Mouse (Mus musculus) intestine, embryonic 15.5 days (tissue): ENCODE measurements at regions not wholly inside any gene's neighbourhood (a gene's known extent, or its start where the extent isn't known, plus 50 kb on each side); places are given as distances from the start of the nearest gene placed in this dataset.
A peak's percentile ranks its signal among the peaks of the same experiment; 100 is the strongest.

Experiments used
- ATAC-seq: fragments of 200-750 bp; cut with Nextera tagmentation; 2 replicates; pipeline ENCODE4 v1.8.0; 2017; ENCODE audit warnings: moderate TSS enrichment, moderate library complexity
- H3K27ac ChIP-seq: fragments of 300-500 bp; sonication (generic); 2 replicates; pipeline ENCODE4 v1.5.1; 2015; ENCODE audit warnings: mild to moderate bottlenecking, inconsistent platforms
- H3K27me3 ChIP-seq: fragments of 300-500 bp; sonication (generic); replicated peaks from 2 replicates; pipeline ENCODE4 v1.6.1; 2015; ENCODE audit warnings: inconsistent platforms
- H3K36me3 ChIP-seq: fragments of 300-500 bp; sonication (generic); 2 replicates; pipeline ENCODE4 v1.6.1; 2015; ENCODE audit warnings: inconsistent platforms
- H3K4me1 ChIP-seq: fragments of 300-500 bp; sonication (generic); replicated peaks from 2 replicates; pipeline ENCODE4 v1.6.1; 2015; ENCODE audit warnings: inconsistent platforms
- H3K4me2 ChIP-seq: fragments of 300-500 bp; sonication (generic); replicated peaks from 2 replicates; pipeline ENCODE4 v1.6.1; 2015; ENCODE audit warnings: mild to moderate bottlenecking, inconsistent platforms
- H3K4me3 ChIP-seq: fragments of 300-500 bp; sonication (generic); replicated peaks from 2 replicates; pipeline ENCODE4 v1.5.1; 2015; ENCODE audit warnings: inconsistent platforms
- H3K9ac ChIP-seq: fragments of 300-500 bp; sonication (generic); 2 replicates; pipeline ENCODE4 v1.6.1; 2015; ENCODE audit warnings: inconsistent platforms
- H3K9me3 ChIP-seq: fragments of 300-500 bp; sonication (generic); 2 replicates; pipeline ENCODE4 v1.6.1; 2016; ENCODE audit warnings: inconsistent platforms
- WGBS: fragments of 180-500 bp; shearing (Covaris S2); methylation state at CpG from one replicate; pipeline ENCODE4 v1.1.7; 2015; 5-methylcytosine and 5-hydroxymethylcytosine counted together

GRCm38 (mm10) chr4:10155705-10156390 is 718.5 kb upstream of the 2610301B20Rik start:
- Histone ChIP-seq H3K27me3 (no peaks in the 10 kb centered on the region), H3K36me3 (no peaks in the 10 kb centered on the region), H3K4me1 (no peaks in the 10 kb centered on the region), H3K9ac (no peak overlapping the region), H3K4me3 (no peak overlapping the region), H3K4me2 (no peak overlapping the region), H3K9me3 (no peaks in the 10 kb centered on the region), H3K27ac (no peak overlapping the region)
- whole genome bisulfite sequencing, result 95% methylated on average over 5 of the region's 5 CpGs
- ATAC-seq, result no peak

GRCm38 (mm10) chr4:10189896-10190295 is 684.4 kb upstream of the 2610301B20Rik start:
- no peaks in the 10 kb centered on the region for H3K27me3 ChIP-seq
- ATAC-seq, result no peak
- H3K4me3 ChIP-seq, result no peak overlapping the region
- H3K4me1 ChIP-seq, result no peaks in the 10 kb centered on the region
- 66% methylated on average over 3 of the region's 3 CpGs for WGBS
- H3K36me3 ChIP-seq, result no peaks in the 10 kb centered on the region
- no peaks in the 10 kb centered on the region for H3K9me3 ChIP-seq
- H3K9ac ChIP-seq, result no peak overlapping the region
- no peak overlapping the region for H3K27ac ChIP-seq
- no peak overlapping the region for H3K4me2 ChIP-seq

- no peak overlapping the region for H3K9ac ChIP-seq
- H3K27me3 ChIP-seq, result no peaks in the 10 kb centered on the region
- peak; percentile 59; the same call in 1 of the 2 replicates for ATAC-seq
- WGBS, result 92% methylated on average over 1 of the region's 1 CpGs
- H3K4me1 ChIP-seq, result no peaks in the 10 kb centered on the region
- no peak overlapping the region for H3K4me3 ChIP-seq
- no peak overlapping the region for H3K27ac ChIP-seq
- H3K9me3 ChIP-seq, result no peaks in the 10 kb centered on the region
- H3K36me3 ChIP-seq, result no peaks in the 10 kb centered on the region
- no peak overlapping the region for H3K4me2 ChIP-seq
Observed at GRCm38 (mm10) chr4:10197245-10197943, 676.9 kb upstream of the 2610301B20Rik start.

- no peak overlapping the region for H3K9ac ChIP-seq
- WGBS, result 33% methylated on average over 3 of the region's 3 CpGs
- ATAC-seq, result no peak
Observed at GRCm38 (mm10) chr4:10201835-10202234, 672.5 kb upstream of the 2610301B20Rik start.

GRCm38 (mm10) chr4:10204224-10204623 is 670.1 kb upstream of the 2610301B20Rik start:
- ATAC-seq, result no peak
- 94% methylated on average over 1 of the region's 1 CpGs for WGBS
- H3K36me3 ChIP-seq, result no peaks in the 10 kb centered on the region

More at GRCm38 (mm10) chr4:10201835-10202234, 672.5 kb upstream of the 2610301B20Rik start:
- Histone ChIP-seq H3K27ac (no peak overlapping the region), H3K9me3 (no peaks in the 10 kb centered on the region), H3K4me3 (no peak overlapping the region), H3K27me3 (no peaks in the 10 kb centered on the region), H3K4me2 (no peak overlapping the region), H3K4me1 (no peaks in the 10 kb centered on the region), H3K36me3 (no peaks in the 10 kb centered on the region)

GRCm38 (mm10) chr4:10209324-10209923 is 664.9 kb upstream of the 2610301B20Rik start:
- no peak for ATAC-seq
- H3K4me1 ChIP-seq, result no peaks in the 10 kb centered on the region
- no peaks in the 10 kb centered on the region for H3K9me3 ChIP-seq
- no peak overlapping the region for H3K4me3 ChIP-seq
- WGBS, result 47% methylated on average over 4 of the region's 4 CpGs
- no peaks in the 10 kb centered on the region for H3K36me3 ChIP-seq
- no peak overlapping the region for H3K9ac ChIP-seq
- no peaks in the 10 kb centered on the region for H3K27me3 ChIP-seq
- H3K4me2 ChIP-seq, result no peak overlapping the region
- H3K27ac ChIP-seq, result no peak overlapping the region

More at GRCm38 (mm10) chr4:10204224-10204623, 670.1 kb upstream of the 2610301B20Rik start:
- Histone ChIP-seq H3K27me3 (no peaks in the 10 kb centered on the region), H3K4me1 (no peaks in the 10 kb centered on the region), H3K9ac (no peak overlapping the region), H3K4me3 (no peak overlapping the region), H3K27ac (no peak overlapping the region), H3K4me2 (no peak overlapping the region), H3K9me3 (no peaks in the 10 kb centered on the region)

- ATAC-seq, result no peak
- no peaks in the 10 kb centered on the region for H3K27me3 ChIP-seq
- no peak overlapping the region for H3K4me3 ChIP-seq
- no peaks in the 10 kb centered on the region for H3K4me1 ChIP-seq
- no peaks in the 10 kb centered on the region for H3K36me3 ChIP-seq
- no peak overlapping the region for H3K4me2 ChIP-seq
- WGBS, result 88% methylated on average over 4 of the region's 4 CpGs
- no peak overlapping the region for H3K27ac ChIP-seq
- no peaks in the 10 kb centered on the region for H3K9me3 ChIP-seq
- no peak overlapping the region for H3K9ac ChIP-seq
Observed at GRCm38 (mm10) chr4:10211303-10211702, 663.0 kb upstream of the 2610301B20Rik start.

- H3K4me3 ChIP-seq, result no peak overlapping the region
Observed at GRCm38 (mm10) chr4:10235324-10235723, 639.0 kb upstream of the 2610301B20Rik start.

GRCm38 (mm10) chr4:10242117-10242516 is 632.2 kb upstream of the 2610301B20Rik start:
- Histone ChIP-seq H3K27ac (no peak overlapping the region), H3K9ac (no peak overlapping the region), H3K4me3 (no peak overlapping the region), H3K9me3 (no peaks in the 10 kb centered on the region), H3K36me3 (no peaks in the 10 kb centered on the region), H3K4me2 (no peak overlapping the region), H3K4me1 (no peaks in the 10 kb centered on the region), H3K27me3 (no peaks in the 10 kb centered on the region)
- no peak for ATAC-seq
- WGBS, result 75% methylated on average over 4 of the region's 4 CpGs

More at GRCm38 (mm10) chr4:10235324-10235723, 639.0 kb upstream of the 2610301B20Rik start:
- Histone ChIP-seq H3K36me3 (no peaks in the 10 kb centered on the region), H3K4me1 (no peaks in the 10 kb centered on the region), H3K9ac (no peak overlapping the region), H3K9me3 (no peaks in the 10 kb centered on the region), H3K4me2 (no peak overlapping the region), H3K27me3 (no peaks in the 10 kb centered on the region), H3K27ac (no peak overlapping the region)
- ATAC-seq, result no peak
- 94% methylated on average over 5 of the region's 5 CpGs for whole genome bisulfite sequencing

GRCm38 (mm10) chr4:10242909-10243308 is 631.4 kb upstream of the 2610301B20Rik start:
- 60% methylated on average over 2 of the region's 2 CpGs for WGBS
- no peaks in the 10 kb centered on the region for H3K27me3 ChIP-seq
- no peak overlapping the region for H3K4me3 ChIP-seq
- H3K9me3 ChIP-seq, result no peaks in the 10 kb centered on the region
- no peak for ATAC-seq
- no peaks in the 10 kb centered on the region for H3K36me3 ChIP-seq
- no peak overlapping the region for H3K27ac ChIP-seq
- no peaks in the 10 kb centered on the region for H3K4me1 ChIP-seq
- H3K4me2 ChIP-seq, result no peak overlapping the region
- H3K9ac ChIP-seq, result no peak overlapping the region

- H3K27me3 ChIP-seq, result no peaks in the 10 kb centered on the region
- H3K9ac ChIP-seq, result no peak overlapping the region
- WGBS, result 84% methylated on average over 6 of the region's 6 CpGs
- H3K4me2 ChIP-seq, result no peak overlapping the region
- no peaks in the 10 kb centered on the region for H3K4me1 ChIP-seq
- H3K4me3 ChIP-seq, result no peak overlapping the region
- no peaks in the 10 kb centered on the region for H3K9me3 ChIP-seq
- no peak for ATAC-seq
- H3K27ac ChIP-seq, result no peak overlapping the region
- no peaks in the 10 kb centered on the region for H3K36me3 ChIP-seq
Observed at GRCm38 (mm10) chr4:10254029-10254690, 620.1 kb upstream of the 2610301B20Rik start.

- Histone ChIP-seq H3K4me2 (no peak overlapping the region), H3K4me1 (no peaks in the 10 kb centered on the region), H3K4me3 (no peak overlapping the region), H3K27ac (no peak overlapping the region), H3K9ac (no peak overlapping the region), H3K27me3 (no peaks in the 10 kb centered on the region), H3K9me3 (no peaks in the 10 kb centered on the region), H3K36me3 (no peaks in the 10 kb centered on the region)
- no peak for ATAC-seq
- WGBS, result 73% methylated on average over 4 of the region's 4 CpGs
Observed at GRCm38 (mm10) chr4:10257537-10257936, 616.8 kb upstream of the 2610301B20Rik start.
